Mouse (Mus musculus): ENCODE results near the gene Mucl3.

The Mucl3 gene

GRCm38 (mm10) chr17:35643609-35644236 is at the start of gene Mucl3:
Gene Mucl3 (minus strand): TSS chr17:35643695.
- no peaks in the 10 kb centered on the region for H3K36me3 ChIP-seq (ENCODE audit: control insufficient read depth, insufficient read depth, low read length, poor library complexity, severe bottlenecking)
- DNase-seq (ENCODE audit: low read depth, low spot score), result no peak
- no peaks in the 10 kb centered on the region for H3K27me3 ChIP-seq (ENCODE audit: control insufficient read depth, insufficient read depth, low read length, poor library complexity, severe bottlenecking)

- Histone ChIP-seq H3K27me3 (ENCODE audit: control insufficient read depth, insufficient read depth, low read length, poor library complexity, severe bottlenecking) (no peaks in the 10 kb centered on the region), H3K36me3 (ENCODE audit: control insufficient read depth, insufficient read depth, low read length, poor library complexity, severe bottlenecking) (no peaks in the 10 kb centered on the region)
- no peak for DNase-seq (ENCODE audit: low read depth, low spot score)
These were observed 48.9 kb upstream of the Mucl3 start for GRCm38 (mm10) chr17:35692368-35692767.

- Histone ChIP-seq H3K36me3 (ENCODE audit: control insufficient read depth, insufficient read depth, low read length, poor library complexity, severe bottlenecking) (no peaks in the 10 kb centered on the region), H3K27me3 (ENCODE audit: control insufficient read depth, insufficient read depth, low read length, poor library complexity, severe bottlenecking) (no peaks in the 10 kb centered on the region)
- DNase-seq (ENCODE audit: low read depth, low spot score), result no peak
These were observed 48.3 kb upstream of the Mucl3 start for GRCm38 (mm10) chr17:35691811-35692210.

- no peaks in the 10 kb centered on the region for H3K36me3 ChIP-seq (ENCODE audit: control insufficient read depth, insufficient read depth, low read length, poor library complexity, severe bottlenecking)
- no peak for DNase-seq (ENCODE audit: low read depth, low spot score)
- H3K27me3 ChIP-seq (ENCODE audit: control insufficient read depth, insufficient read depth, low read length, poor library complexity, severe bottlenecking), result no peaks in the 10 kb centered on the region
These were observed 46.6 kb upstream of the Mucl3 start for GRCm38 (mm10) chr17:35689936-35690645.

GRCm38 (mm10) chr17:35688347-35689175 is 45.1 kb upstream of the Mucl3 start:
- DNase-seq (ENCODE audit: low read depth, low spot score), result no peak
- Histone ChIP-seq H3K36me3 (ENCODE audit: control insufficient read depth, insufficient read depth, low read length, poor library complexity, severe bottlenecking) (no peaks in the 10 kb centered on the region), H3K27me3 (ENCODE audit: control insufficient read depth, insufficient read depth, low read length, poor library complexity, severe bottlenecking) (no peaks in the 10 kb centered on the region)

- DNase-seq (ENCODE audit: low read depth, low spot score), result no peak
- Histone ChIP-seq H3K27me3 (ENCODE audit: control insufficient read depth, insufficient read depth, low read length, poor library complexity, severe bottlenecking) (no peaks in the 10 kb centered on the region), H3K36me3 (ENCODE audit: control insufficient read depth, insufficient read depth, low read length, poor library complexity, severe bottlenecking) (no peaks in the 10 kb centered on the region)
These were observed 41.6 kb upstream of the Mucl3 start for GRCm38 (mm10) chr17:35685061-35685460.

GRCm38 (mm10) chr17:35681986-35682385 is 38.5 kb upstream of the Mucl3 start:
- DNase-seq (ENCODE audit: low read depth, low spot score), result no peak
- H3K36me3 ChIP-seq (ENCODE audit: control insufficient read depth, insufficient read depth, low read length, poor library complexity, severe bottlenecking), result no peaks in the 10 kb centered on the region
- H3K27me3 ChIP-seq (ENCODE audit: control insufficient read depth, insufficient read depth, low read length, poor library complexity, severe bottlenecking), result no peaks in the 10 kb centered on the region

GRCm38 (mm10) chr17:35680591-35680990 is 37.1 kb upstream of the Mucl3 start:
- no peaks in the 10 kb centered on the region for H3K36me3 ChIP-seq (ENCODE audit: control insufficient read depth, insufficient read depth, low read length, poor library complexity, severe bottlenecking)
- no peaks in the 10 kb centered on the region for H3K27me3 ChIP-seq (ENCODE audit: control insufficient read depth, insufficient read depth, low read length, poor library complexity, severe bottlenecking)
- no peak for DNase-seq (ENCODE audit: low read depth, low spot score)

GRCm38 (mm10) chr17:35673416-35674035 is 30.0 kb upstream of the Mucl3 start, which contains the start of gene Gtf2h4:
Gene Gtf2h4 (minus strand): TSS chr17:35673739.
- peak; percentile 96 for DNase-seq (ENCODE audit: low read depth, low spot score)
- no peaks in the 10 kb centered on the region for H3K36me3 ChIP-seq (ENCODE audit: control insufficient read depth, insufficient read depth, low read length, poor library complexity, severe bottlenecking)
- H3K27me3 ChIP-seq (ENCODE audit: control insufficient read depth, insufficient read depth, low read length, poor library complexity, severe bottlenecking), result no peaks in the 10 kb centered on the region

GRCm38 (mm10) chr17:35672527-35672926 is 29.0 kb upstream of the Mucl3 start:
- DNase-seq (ENCODE audit: low read depth, low spot score), result no peak
- no peaks in the 10 kb centered on the region for H3K27me3 ChIP-seq (ENCODE audit: control insufficient read depth, insufficient read depth, low read length, poor library complexity, severe bottlenecking)
- no peaks in the 10 kb centered on the region for H3K36me3 ChIP-seq (ENCODE audit: control insufficient read depth, insufficient read depth, low read length, poor library complexity, severe bottlenecking)

GRCm38 (mm10) chr17:35671846-35672245 is 28.4 kb upstream of the Mucl3 start:
- H3K27me3 ChIP-seq (ENCODE audit: control insufficient read depth, insufficient read depth, low read length, poor library complexity, severe bottlenecking), result no peaks in the 10 kb centered on the region
- no peak for DNase-seq (ENCODE audit: low read depth, low spot score)

GRCm38 (mm10) chr17:35669731-35670130 is 26.2 kb upstream of the Mucl3 start:
- Histone ChIP-seq H3K36me3 (ENCODE audit: control insufficient read depth, insufficient read depth, low read length, poor library complexity, severe bottlenecking) (no peaks in the 10 kb centered on the region), H3K27me3 (ENCODE audit: control insufficient read depth, insufficient read depth, low read length, poor library complexity, severe bottlenecking) (no peaks in the 10 kb centered on the region)
- DNase-seq (ENCODE audit: low read depth, low spot score), result no peak

More at GRCm38 (mm10) chr17:35671846-35672245, 28.4 kb upstream of the Mucl3 start:
- H3K36me3 ChIP-seq (ENCODE audit: control insufficient read depth, insufficient read depth, low read length, poor library complexity, severe bottlenecking), result no peaks in the 10 kb centered on the region

GRCm38 (mm10) chr17:35667334-35668065 is 24.0 kb upstream of the Mucl3 start, which contains the start of gene Vars2:
Gene Vars2 (minus strand): TSS chr17:35667592.
- Histone ChIP-seq H3K36me3 (ENCODE audit: control insufficient read depth, insufficient read depth, low read length, poor library complexity, severe bottlenecking) (no peaks in the 10 kb centered on the region; the same call in 1 of the 2 replicates), H3K27me3 (ENCODE audit: control insufficient read depth, insufficient read depth, low read length, poor library complexity, severe bottlenecking) (no peaks in the 10 kb centered on the region)
- peak; percentile 98 for DNase-seq (ENCODE audit: low read depth, low spot score)

- Histone ChIP-seq H3K36me3 (ENCODE audit: control insufficient read depth, insufficient read depth, low read length, poor library complexity, severe bottlenecking) (no peaks in the 10 kb centered on the region; the same call in 1 of the 2 replicates), H3K27me3 (ENCODE audit: control insufficient read depth, insufficient read depth, low read length, poor library complexity, severe bottlenecking) (no peaks in the 10 kb centered on the region)
- peak; percentile 29 for DNase-seq (ENCODE audit: low read depth, low spot score)
These were observed 23.4 kb upstream of the Mucl3 start for GRCm38 (mm10) chr17:35666851-35667256.

Data from splenic B cell, adult 2 months (primary cell).